Mouse (Mus musculus): Measurements from ENCODE around the gene Spock2.

- no peak for TF ChIP-seq CTCF (IDR thresholded peaks at IDR 0.05; ENCODE audit: low read depth)
- no peak for TF ChIP-seq EP300 (IDR thresholded peaks at IDR 0.05; ENCODE audit: low read depth)
Measured at GRCm38 (mm10) chr10:60095558-60095957, 10.5 kb upstream of the Spock2 start.
